Mouse (Mus musculus): ENCODE data around the gene Gipr. TPM values are rescaled to one million over a fixed set of nuclear protein-coding genes. Genes with fewer than 3 reads are reported as not detected.

Gene Gipr
- total and polyA plus RNA-seq, 3 experiments, result 0.16 to 3.0 TPM; not detected in 1

GRCm38 (mm10) chr7:19184250-19184649 is 18.3 kb upstream of the Gipr start:
- Histone ChIP-seq H3K36me3 (ENCODE audit: control insufficient read depth, insufficient read depth, low read length) (no peaks in the 10 kb centered on the region; the same call in 1 of the 2 replicates), H3K79me2 (replicated peaks; ENCODE audit: control insufficient read depth, insufficient read depth, low read length) (no peaks in the 10 kb centered on the region), H3K27me3 (ENCODE audit: control insufficient read depth, insufficient read depth, low read length) (no peaks in the 10 kb centered on the region), H3K4me3 (no peak overlapping the region), H3K9ac (ENCODE audit: low read depth, low read length) (no peak overlapping the region), H3K4me1 (ENCODE audit: control insufficient read depth, insufficient read depth, low read length) (peaks cover 10% of the 10 kb centered on the region), H3K27ac (no peak overlapping the region)
- DNase-seq, result no peak
- no peak for TF ChIP-seq CTCF (IDR thresholded peaks at IDR 0.05)
- intact Hi-C loops (cut with DNase I), result no loop called here
- WGBS, result 42% methylated on average over 2 of the region's 2 CpGs

- peak overlapping the region; percentile 67 for H3K27ac ChIP-seq
- H3K4me3 ChIP-seq, result peak overlapping the region; percentile 48
- peaks cover 6% of the 10 kb centered on the region; the same call in 1 of the 2 replicates for H3K27me3 ChIP-seq (ENCODE audit: control insufficient read depth, insufficient read depth, low read length)
- peak overlapping the region; percentile 77 for H3K9ac ChIP-seq (ENCODE audit: low read depth, low read length)
- no peaks in the 10 kb centered on the region; the same call in 1 of the 2 replicates for H3K36me3 ChIP-seq (ENCODE audit: control insufficient read depth, insufficient read depth, low read length)
- peak; percentile 63 to 69 for DNase-seq
- no peaks in the 10 kb centered on the region for H3K79me2 ChIP-seq (replicated peaks; ENCODE audit: control insufficient read depth, insufficient read depth, low read length)
- intact Hi-C loops (cut with DNase I), result no loop called here
- under 1% methylated on average over 27 of the region's 27 CpGs for WGBS
- peaks cover 10% of the 10 kb centered on the region for H3K4me1 ChIP-seq (ENCODE audit: control insufficient read depth, insufficient read depth, low read length)
- peak; percentile 29 for TF ChIP-seq CTCF (IDR thresholded peaks at IDR 0.05)
- 0 out of 2 replicates have a peak, but pooled peaks have one; percentile 48 for TF ChIP-seq EP300 (IDR thresholded peaks at IDR 0.05; ENCODE audit: insufficient read depth, low read depth, low read length)
- TF ChIP-seq POLR2A (IDR thresholded peaks at IDR 0.05; ENCODE audit: insufficient read depth, low read depth, low read length), result peak; percentile 36; the same call in 1 of the 2 replicates
Measured at GRCm38 (mm10) chr7:19180862-19181429, 15.0 kb upstream of the Gipr start.

GRCm38 (mm10) chr7:19179936-19180335 is 14.0 kb upstream of the Gipr start:
- no peak for DNase-seq
- Histone ChIP-seq H3K4me3 (no peak overlapping the region), H3K36me3 (ENCODE audit: control insufficient read depth, insufficient read depth, low read length) (no peaks in the 10 kb centered on the region; the same call in 1 of the 2 replicates), H3K79me2 (replicated peaks; ENCODE audit: control insufficient read depth, insufficient read depth, low read length) (no peaks in the 10 kb centered on the region), H3K27ac (no peak overlapping the region), H3K4me1 (ENCODE audit: control insufficient read depth, insufficient read depth, low read length) (peaks cover 10% of the 10 kb centered on the region), H3K27me3 (ENCODE audit: control insufficient read depth, insufficient read depth, low read length) (peaks cover 6% of the 10 kb centered on the region; the same call in 1 of the 2 replicates), H3K9ac (ENCODE audit: low read depth, low read length) (no peak overlapping the region)
- 44% methylated on average over 6 of the region's 6 CpGs for WGBS
- intact Hi-C loops (cut with DNase I), result loop anchor here (2.0 kb wide), 4 partner anchors 17 to 163 kb away; partner anchors contain the start of gene Rtn2
- no peak for TF ChIP-seq CTCF (IDR thresholded peaks at IDR 0.05)
- no peak for TF ChIP-seq POLR2A (IDR thresholded peaks at IDR 0.05; ENCODE audit: insufficient read depth, low read depth, low read length)
- no peak for TF ChIP-seq EP300 (IDR thresholded peaks at IDR 0.05; ENCODE audit: insufficient read depth, low read depth, low read length)

- H3K4me1 ChIP-seq (ENCODE audit: control insufficient read depth, insufficient read depth, low read length), result peaks cover 5% of the 10 kb centered on the region
- no peak overlapping the region for H3K27ac ChIP-seq
- no peaks in the 10 kb centered on the region for H3K79me2 ChIP-seq (replicated peaks; ENCODE audit: control insufficient read depth, insufficient read depth, low read length)
- intact Hi-C loops (cut with DNase I), result loop anchor here (2.0 kb wide), 4 partner anchors 18 to 164 kb away; partner anchors contain the start of gene Rtn2
- WGBS, result under 1% methylated on average over 32 of the region's 32 CpGs
- peaks cover 6% of the 10 kb centered on the region; the same call in 1 of the 2 replicates for H3K27me3 ChIP-seq (ENCODE audit: control insufficient read depth, insufficient read depth, low read length)
- peak; percentile 74 to 79 for DNase-seq
- H3K9ac ChIP-seq (ENCODE audit: low read depth, low read length), result no peak overlapping the region
- peak overlapping the region; percentile 24; the same call in 1 of the 2 replicates for H3K4me3 ChIP-seq
- H3K36me3 ChIP-seq (ENCODE audit: control insufficient read depth, insufficient read depth, low read length), result no peaks in the 10 kb centered on the region
- TF ChIP-seq POLR2A (IDR thresholded peaks at IDR 0.05; ENCODE audit: insufficient read depth, low read depth, low read length) (no peak), CTCF (IDR thresholded peaks at IDR 0.05) (peak; percentile 70)
Measured at GRCm38 (mm10) chr7:19179173-19179572, 13.2 kb upstream of the Gipr start.

GRCm38 (mm10) chr7:19178443-19179092 is 12.6 kb upstream of the Gipr start:
- Histone ChIP-seq H3K79me2 (replicated peaks; ENCODE audit: control insufficient read depth, insufficient read depth, low read length) (no peaks in the 10 kb centered on the region), H3K27me3 (ENCODE audit: control insufficient read depth, insufficient read depth, low read length) (peaks cover 6% of the 10 kb centered on the region; the same call in 1 of the 2 replicates), H3K4me3 (no peak overlapping the region; the same call in 1 of the 2 replicates), H3K27ac (no peak overlapping the region), H3K36me3 (ENCODE audit: control insufficient read depth, insufficient read depth, low read length) (no peaks in the 10 kb centered on the region), H3K9ac (ENCODE audit: low read depth, low read length) (no peak overlapping the region), H3K4me1 (ENCODE audit: control insufficient read depth, insufficient read depth, low read length) (peaks cover 5% of the 10 kb centered on the region)
- no peak for TF ChIP-seq POLR2A (IDR thresholded peaks at IDR 0.05; ENCODE audit: insufficient read depth, low read depth, low read length)
- peak; percentile 94 for TF ChIP-seq CTCF (IDR thresholded peaks at IDR 0.05)
- TF ChIP-seq EP300 (IDR thresholded peaks at IDR 0.05; ENCODE audit: insufficient read depth, low read depth, low read length), result peak; percentile 81; the same call in 1 of the 2 replicates
- intact Hi-C loops (cut with DNase I), result loop anchor here (1.0 to 2.0 kb wide), 5 partner anchors 18 to 164 kb away; partner anchors contain the start of gene Rtn2
- 6% methylated on average over 27 of the region's 27 CpGs for WGBS
- peak; percentile 76 to 86 for DNase-seq

- DNase-seq, result no peak
- Histone ChIP-seq H3K27ac (no peak overlapping the region), H3K9ac (ENCODE audit: low read depth, low read length) (no peak overlapping the region), H3K36me3 (ENCODE audit: control insufficient read depth, insufficient read depth, low read length) (no peaks in the 10 kb centered on the region), H3K4me1 (ENCODE audit: control insufficient read depth, insufficient read depth, low read length) (peaks cover 5% of the 10 kb centered on the region), H3K79me2 (replicated peaks; ENCODE audit: control insufficient read depth, insufficient read depth, low read length) (no peaks in the 10 kb centered on the region), H3K27me3 (ENCODE audit: control insufficient read depth, insufficient read depth, low read length) (peaks cover 6% of the 10 kb centered on the region; the same call in 1 of the 2 replicates), H3K4me3 (no peak overlapping the region)
- WGBS, result 16% methylated on average over 18 of the region's 18 CpGs
- TF ChIP-seq POLR2A (IDR thresholded peaks at IDR 0.05; ENCODE audit: insufficient read depth, low read depth, low read length), result no peak
- TF ChIP-seq CTCF (IDR thresholded peaks at IDR 0.05), result no peak
- TF ChIP-seq EP300 (IDR thresholded peaks at IDR 0.05; ENCODE audit: insufficient read depth, low read depth, low read length), result no peak
- intact Hi-C loops (cut with DNase I), result loop anchor here (1.0 to 2.0 kb wide), 5 partner anchors 19 to 165 kb away; partner anchors contain the start of gene Rtn2
Measured at GRCm38 (mm10) chr7:19178035-19178434, 12.1 kb upstream of the Gipr start.

Measured in heart, adult 2 months (tissue).